In genomic region chr1:172148955-172149815, GRCm38 (mm10) we compare ENCODE assay signal across 8 mouse cellular contexts. TPM values are rescaled to one million over a fixed set of nuclear protein-coding genes. Genes with fewer than 3 reads are reported as not detected.
DNase-seq lines count a peak whose midpoint lies in the region; ATAC-seq and TF ChIP-seq lines count a peak whose summit lies in the region.

No protein-coding gene starts in this region.

- no peaks in the 10 kb centered on the region for H3K27me3 ChIP-seq in kidney, embryonic 16.5 days (ENCODE audit: insufficient read depth, low read length)
- no peaks in the 10 kb centered on the region for H3K27me3 ChIP-seq in forebrain, postnatal 0 days (ENCODE audit: insufficient read depth, low read length)

- H3K36me3 ChIP-seq in kidney, embryonic 16.5 days (ENCODE audit: insufficient read depth, low read length), result peaks cover 30% of the 10 kb centered on the region
- peaks cover 18% of the 10 kb centered on the region for H3K36me3 ChIP-seq in forebrain, postnatal 0 days (ENCODE audit: insufficient read depth)

- no peaks in the 10 kb centered on the region for H3K9me3 ChIP-seq in kidney, embryonic 16.5 days (ENCODE audit: low read length)
- H3K9me3 ChIP-seq in forebrain, postnatal 0 days (ENCODE audit: low read length), result no peaks in the 10 kb centered on the region

- 11% methylated on average over 19 of the region's 19 CpGs for WGBS in kidney, embryonic 16.5 days
- 6% methylated on average over 19 of the region's 19 CpGs for WGBS in forebrain, postnatal 0 days

- H3K9ac ChIP-seq in kidney, embryonic 16.5 days (replicated peaks; ENCODE audit: low read length), result peak overlapping the region; percentile 98
- peak overlapping the region; percentile 100 for H3K9ac ChIP-seq in forebrain, postnatal 0 days

- ATAC-seq in kidney, embryonic 16.5 days (ENCODE audit: low FRiP score, low TSS enrichment), result no peak
- no peak for ATAC-seq in forebrain, postnatal 0 days

- peak overlapping the region; percentile 96 for H3K27ac ChIP-seq in kidney, embryonic 16.5 days (ENCODE audit: low read length)
- H3K27ac ChIP-seq in forebrain, postnatal 0 days (ENCODE audit: low read depth, low read length), result peak overlapping the region; percentile 92; the same call in 1 of the 2 replicates

- TF ChIP-seq CTCF in forebrain, postnatal 0 days (IDR thresholded peaks at IDR 0.05; ENCODE audit: low read depth), result no peak

- H3K4me2 ChIP-seq in kidney, embryonic 16.5 days (replicated peaks; ENCODE audit: low read depth, low read length), result peak overlapping the region; percentile 71
- peak overlapping the region; percentile 47 for H3K4me2 ChIP-seq in forebrain, postnatal 0 days (ENCODE audit: low read depth)

- no peak for DNase-seq in kidney, adult 11 months
- peak; percentile 56 for DNase-seq in adipocyte (ENCODE audit: low spot score)
- DNase-seq in forebrain, postnatal 0 days, result no peak
- DNase-seq in lung, postnatal 25 days (ENCODE audit: low spot score), result peak; percentile 12
- DNase-seq in T-cell, adult 2 months (ENCODE audit: low spot score), result no peak
- DNase-seq in cerebellum, postnatal 25 days, result no peak
- no peak for DNase-seq in cerebellum, adult 11 months

- H3K4me3 ChIP-seq in kidney, embryonic 16.5 days (ENCODE audit: low read length), result peak overlapping the region; percentile 71
- peak overlapping the region; percentile 99 for H3K4me3 ChIP-seq in forebrain, postnatal 0 days (ENCODE audit: low read depth, low read length)

- peaks cover 11% of the 10 kb centered on the region for H3K4me1 ChIP-seq in kidney, embryonic 16.5 days (ENCODE audit: insufficient read depth, low read length)
- peaks cover 10% of the 10 kb centered on the region; the same call in 1 of the 2 replicates for H3K4me1 ChIP-seq in forebrain, postnatal 0 days (ENCODE audit: insufficient read depth)

RNA-seq across cellular contexts. Expression of gene Dcaf8, which starts 1.3 kb away (rescaled TPM):
- 147 and 149 TPM in 2 replicates for polyA plus RNA-seq in kidney, embryonic 16.5 days (2015; fragmentation: Nextera tagmentation; extraction: Ambion mirVana)
- total RNA-seq in forebrain, postnatal 0 days (2014; rRNA removed), result 66.8 and 76.8 TPM in 2 replicates
- polyA plus RNA-seq in forebrain, postnatal 0 days (2015; fragmentation: Nextera tagmentation; extraction: Ambion mirVana), result 49.4 and 62.7 TPM in 2 replicates

RNA-seq across cellular contexts. Expression of gene Pex19, which starts 22.6 kb away (rescaled TPM):
- 170 and 172 TPM in 2 replicates for polyA plus RNA-seq in kidney, embryonic 16.5 days (2015; fragmentation: Nextera tagmentation; extraction: Ambion mirVana)
- 150 and 161 TPM in 2 replicates for total RNA-seq in forebrain, postnatal 0 days (2014; rRNA removed)
- 130 and 136 TPM in 2 replicates for polyA plus RNA-seq in forebrain, postnatal 0 days (2015; fragmentation: Nextera tagmentation; extraction: Ambion mirVana)

RNA-seq across cellular contexts. Expression of gene Pea15a, which starts 57.4 kb away (rescaled TPM):
- 129 and 132 TPM in 2 replicates for polyA plus RNA-seq in kidney, embryonic 16.5 days (2015; fragmentation: Nextera tagmentation; extraction: Ambion mirVana)
- total RNA-seq in forebrain, postnatal 0 days (2014; rRNA removed), result 265 and 281 TPM in 2 replicates
- polyA plus RNA-seq in forebrain, postnatal 0 days (2015; fragmentation: Nextera tagmentation; extraction: Ambion mirVana), result 412 and 475 TPM in 2 replicates

Comparison
In these comparisons a context has a peak if more than half of its experiments do, and no peak if none do; other contexts are left out.
1. DNase-seq: peak in adipocyte (single experiment) and lung, postnatal 25 days (single experiment); none in kidney, adult 11 months (single experiment), forebrain, postnatal 0 days (single experiment), T-cell, adult 2 months (single experiment), cerebellum, postnatal 25 days (0 of 2) and cerebellum, adult 11 months (single experiment).